Mouse (Mus musculus): ENCODE results near the gene Sde2.

The Sde2 gene

GRCm38 (mm10) chr1:180850316-180851270 lies at the start of gene Sde2:
Gene Sde2 (plus strand): TSS chr1:180851127.
- DNase-seq: peak; percentile 100

- no peak for DNase-seq
These were observed 49.4 kb upstream of the Sde2 start for GRCm38 (mm10) chr1:180801466-180801994.

- DNase-seq: no peak
These were observed 47.0 kb upstream of the Sde2 start for GRCm38 (mm10) chr1:180803881-180804280.

- no peak for DNase-seq
These were observed 42.1 kb upstream of the Sde2 start for GRCm38 (mm10) chr1:180808831-180809230.

GRCm38 (mm10) chr1:180810976-180811375 lies 40.0 kb upstream of the Sde2 start:
- no peak for DNase-seq

GRCm38 (mm10) chr1:180811596-180812462 lies 39.1 kb upstream of the Sde2 start:
- DNase-seq: peak; percentile 39

GRCm38 (mm10) chr1:180812463-180813408 lies 38.2 kb upstream of the Sde2 start:
- peak; percentile 71 for DNase-seq

- peak; percentile 96 for DNase-seq
These were observed 37.5 kb upstream of the Sde2 start for GRCm38 (mm10) chr1:180813409-180813884.

- DNase-seq: peak; percentile 94
These were observed 36.8 kb upstream of the Sde2 start, which contains the start of gene H3f3a for GRCm38 (mm10) chr1:180813885-180814740. Gene H3f3a (minus strand): TSS chr1:180813943.

GRCm38 (mm10) chr1:180815371-180816024 lies 35.4 kb upstream of the Sde2 start:
- DNase-seq: no peak

GRCm38 (mm10) chr1:180818000-180818399 lies 32.9 kb upstream of the Sde2 start:
- no peak for DNase-seq

- DNase-seq: no peak
These were observed 29.8 kb upstream of the Sde2 start for GRCm38 (mm10) chr1:180821101-180821500.

GRCm38 (mm10) chr1:180822276-180822675 lies 28.7 kb upstream of the Sde2 start:
- no peak for DNase-seq

- DNase-seq: no peak
These were observed 27.2 kb upstream of the Sde2 start for GRCm38 (mm10) chr1:180823716-180824115.

- peak; percentile 38 for DNase-seq
These were observed 26.2 kb upstream of the Sde2 start for GRCm38 (mm10) chr1:180824721-180825120.

- no peak for DNase-seq
These were observed 24.3 kb upstream of the Sde2 start for GRCm38 (mm10) chr1:180826634-180827033.

- DNase-seq: no peak
These were observed 21.2 kb upstream of the Sde2 start for GRCm38 (mm10) chr1:180829775-180830174.

GRCm38 (mm10) chr1:180830175-180830574 lies 20.8 kb upstream of the Sde2 start:
- DNase-seq: no peak

- DNase-seq: no peak
These were observed 20.2 kb upstream of the Sde2 start for GRCm38 (mm10) chr1:180830588-180831346.
